Mouse (Mus musculus): ENCODE results near the gene Hba-x. TPM values are rescaled to one million over a fixed set of nuclear protein-coding genes. Genes with fewer than 3 reads are reported as not detected.

Gene Hba-x
- total RNA-seq, 1 experiment, result not detected

GRCm38 (mm10) chr11:32324609-32325008 lies 48.4 kb downstream of the Hba-x start:
- DNase-seq (ENCODE audit: low read depth, low spot score), result peak; percentile 86
- Histone ChIP-seq H3K4me1 (ENCODE audit: control insufficient read depth in 2 of 2, insufficient read depth in 2 of 2, low read length in 2 of 2, poor library complexity in 1 of 2) (peaks cover 0 to 2% of the 10 kb centered on the region in 2 experiments; a peak in 1 of 4 replicates), H3K4me3 (ENCODE audit: insufficient read depth in 1 of 2, low read depth in 1 of 2, low read length in 2 of 2, poor library complexity in 1 of 2, severe bottlenecking in 1 of 2) (no peak overlapping the region), H3K36me3 (ENCODE audit: control insufficient read depth, insufficient read depth, low read length, poor library complexity, severe bottlenecking) (no peaks in the 10 kb centered on the region), H3K9ac (ENCODE audit: insufficient read depth, low read depth, low read length, poor library complexity, severe bottlenecking) (no peak overlapping the region), H3K27ac (ENCODE audit: insufficient read depth, low read depth, low read length, poor library complexity, severe bottlenecking) (no peak overlapping the region), H3K9me3 (ENCODE audit: control insufficient read depth, insufficient read depth, low read depth, low read length) (no peaks in the 10 kb centered on the region)
- in situ Hi-C loops (cut with MboI; ENCODE audit: low sequenced_read_pairs in 2 of 2, unreplicated experiment in 2 of 2), result no loop called here
- TF ChIP-seq ZC3H11A (IDR thresholded peaks at IDR 0.05; ENCODE audit: borderline replicate concordance, low read depth, low read length) (peak; percentile 67; the same call in 1 of the 2 replicates), ZNF384 (IDR thresholded peaks at IDR 0.05; ENCODE audit: low read depth, low read length) (no peak)

Other genes with a start within 250 kb of the Hba-x start
- gene Il9r, start 76.1 kb upstream of the Hba-x start, total RNA-seq (2012; rRNA removed), result 0.13 and 0.21 TPM in 2 replicates
- 79.5 and 85.4 TPM in 2 replicates for gene Snrnp25, start 71.0 kb upstream of the Hba-x start, total RNA-seq (2012; rRNA removed)
- gene Rhbdf1, start 54.1 kb upstream of the Hba-x start, total RNA-seq (2012; rRNA removed), result 24.8 and 58.9 TPM in 2 replicates
- gene Mpg, start 49.9 kb upstream of the Hba-x start, total RNA-seq (2012; rRNA removed), result 30.6 and 32.3 TPM in 2 replicates
- 47.2 and 67.0 TPM in 2 replicates for gene Nprl3, start 8.7 kb upstream of the Hba-x start, total RNA-seq (2012; rRNA removed)
- not detected in 2 replicates for gene Hba-a1, start 7.1 kb downstream of the Hba-x start, total RNA-seq (2012; rRNA removed)
- 0.80 TPM in 1 of 2 replicates, not detected in the other for gene Hbq1b, start 10.6 kb downstream of the Hba-x start, total RNA-seq (2012; rRNA removed)
- 1.1 TPM in 1 of 2 replicates, not detected in the other for gene Hba-a2, start 20.1 kb downstream of the Hba-x start, total RNA-seq (2012; rRNA removed)
- 0.95 TPM in 1 of 2 replicates, not detected in the other for gene Hbq1a, start 23.7 kb downstream of the Hba-x start, total RNA-seq (2012; rRNA removed)
- 3.2 and 6.8 TPM in 2 replicates for gene Sh3pxd2b, start 71.4 kb downstream of the Hba-x start, total RNA-seq (2012; rRNA removed)
- 15.2 and 18.3 TPM in 2 replicates for gene Ubtd2, start 179.0 kb downstream of the Hba-x start, total RNA-seq (2012; rRNA removed)

Measured in ES-E14 (cell line).